Mouse (Mus musculus): ENCODE results near the gene Tet3.
"Not testable (repeated sequence)": the region's sequence is repeated elsewhere in the genome, so short reads cannot be mapped to it uniquely, and the experiment has no call there.

Tet3 gene

DNA sequence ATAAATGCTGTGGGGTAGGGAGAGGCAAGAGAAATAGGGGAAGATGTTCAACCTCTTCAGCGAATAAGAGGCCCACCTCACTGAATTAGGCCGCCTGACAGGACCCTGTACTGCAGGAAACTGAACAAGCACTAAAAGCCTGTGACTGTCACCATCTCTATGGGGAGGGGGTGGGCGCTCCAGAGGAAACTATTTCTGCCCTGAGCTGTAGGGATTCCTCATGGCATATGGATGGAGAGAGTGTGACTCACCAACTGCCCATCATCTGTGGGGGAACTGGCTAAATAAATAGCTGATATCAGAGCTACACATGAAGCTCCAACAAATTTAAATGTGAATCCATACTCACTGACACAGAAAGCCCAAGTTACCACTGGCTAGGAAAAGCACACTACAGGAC is 87.5 kb downstream of the Tet3 start:
- no peak for DNase-seq (ENCODE audit: low spot score)

DNA sequence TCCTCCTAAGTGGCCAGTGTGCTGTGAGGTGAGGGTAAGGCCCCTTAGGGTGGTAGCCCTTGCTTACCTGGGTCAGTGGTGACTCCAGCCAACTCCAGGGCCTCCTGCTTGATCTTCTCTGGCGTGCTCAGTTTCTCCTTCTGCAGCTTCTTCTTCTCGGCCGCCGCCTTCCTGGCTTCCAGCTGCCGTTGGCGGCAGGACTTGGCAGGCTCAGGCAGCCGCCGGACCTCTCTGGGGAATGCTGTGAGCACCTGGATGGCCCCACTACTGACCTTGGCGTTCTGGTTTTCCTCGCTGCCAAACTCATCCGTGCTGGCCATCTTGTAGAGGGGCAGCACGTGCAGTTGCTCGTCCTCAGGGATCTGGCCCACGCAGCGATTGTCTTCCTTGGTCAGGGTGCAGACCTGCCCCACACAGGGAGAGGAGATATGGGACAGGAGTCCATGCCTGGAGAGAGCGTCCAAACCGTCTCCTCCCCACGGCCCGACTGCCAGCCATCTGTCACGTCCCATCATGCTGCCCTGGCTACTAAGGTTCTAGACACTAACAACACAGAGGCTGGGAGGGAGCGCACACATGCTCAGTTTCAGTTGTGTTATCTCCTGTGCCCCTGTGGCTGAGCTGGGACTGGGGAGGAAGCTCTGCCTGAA is 88.4 kb downstream of the Tet3 start:
- DNase-seq (ENCODE audit: low spot score), result no peak

DNA sequence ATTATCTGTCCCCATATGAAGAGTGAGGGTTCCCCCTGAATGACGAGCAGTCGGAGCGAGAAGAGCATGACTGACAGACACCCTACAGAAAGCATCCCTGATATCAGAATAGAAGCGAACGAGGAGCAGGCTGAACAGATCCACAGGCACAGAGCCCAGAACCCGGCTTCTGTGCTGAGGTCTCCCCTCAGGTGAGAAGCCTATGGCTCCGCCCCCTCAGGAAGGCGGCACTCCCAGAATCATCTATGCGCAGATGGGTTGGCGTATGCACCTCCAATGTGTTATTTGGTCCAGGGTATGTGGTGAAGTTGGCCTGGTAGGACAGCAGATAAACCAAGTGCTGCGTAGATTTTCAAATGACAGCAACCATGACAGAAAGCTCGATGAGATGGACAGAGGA is 95.8 kb downstream of the Tet3 start:
- DNase-seq (ENCODE audit: low spot score), result no peak

DNA sequence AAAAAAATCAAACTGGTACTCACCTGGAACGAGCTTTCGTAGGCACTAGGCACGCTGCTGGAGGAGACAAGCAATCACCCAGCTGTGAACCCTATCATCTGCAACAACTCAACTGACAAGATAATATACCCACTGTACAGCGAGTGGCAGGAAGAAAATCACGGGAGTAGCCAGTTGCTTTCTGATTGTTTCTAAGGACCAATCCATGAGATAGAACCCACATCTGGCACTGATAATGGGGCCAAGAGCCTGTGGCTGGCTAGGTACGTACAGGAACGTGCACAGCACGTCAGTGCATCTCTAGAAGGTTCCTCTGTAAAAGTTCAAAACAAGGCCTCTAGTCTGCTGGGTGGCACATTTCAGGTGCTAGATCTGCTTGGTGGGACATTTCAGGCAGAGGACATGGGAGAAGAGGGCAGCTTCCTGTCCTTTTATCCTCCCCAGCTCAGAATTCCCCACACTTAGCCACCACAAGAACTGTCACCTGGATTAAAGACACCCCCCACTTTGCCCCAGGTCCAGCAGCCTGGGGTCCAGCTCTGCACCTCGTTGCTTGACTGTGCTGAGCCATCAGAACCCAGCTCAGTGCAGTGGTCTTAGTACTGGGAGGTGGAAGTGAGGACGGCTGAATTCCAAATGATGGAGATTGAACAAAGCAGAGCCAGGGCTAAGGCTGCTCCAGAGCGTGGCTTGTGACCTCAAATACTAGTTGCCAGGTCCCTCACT is 97.2 kb downstream of the Tet3 start:
- no peak for DNase-seq (ENCODE audit: low spot score)

DNA sequence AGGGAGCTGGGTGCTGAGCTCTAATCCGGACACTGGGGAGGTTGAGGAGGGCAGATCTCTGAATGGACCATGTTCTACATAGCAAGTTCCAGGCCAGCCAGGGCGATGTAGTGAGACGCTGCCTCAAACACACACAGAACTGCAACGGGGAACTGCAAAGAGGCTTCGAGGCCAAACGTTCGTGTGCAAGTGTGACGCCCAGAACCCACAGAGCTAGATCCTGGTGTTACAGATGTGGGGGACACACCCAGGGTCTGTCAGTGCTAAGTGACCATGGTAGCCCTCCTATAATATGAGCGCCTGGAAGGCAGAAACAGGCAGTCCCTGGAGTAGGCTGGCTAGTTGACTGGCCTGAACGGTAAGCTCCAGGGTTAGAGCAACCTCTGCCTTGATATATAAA is 101.4 kb downstream of the Tet3 start:
- DNase-seq (ENCODE audit: low spot score), result no peak

DNA sequence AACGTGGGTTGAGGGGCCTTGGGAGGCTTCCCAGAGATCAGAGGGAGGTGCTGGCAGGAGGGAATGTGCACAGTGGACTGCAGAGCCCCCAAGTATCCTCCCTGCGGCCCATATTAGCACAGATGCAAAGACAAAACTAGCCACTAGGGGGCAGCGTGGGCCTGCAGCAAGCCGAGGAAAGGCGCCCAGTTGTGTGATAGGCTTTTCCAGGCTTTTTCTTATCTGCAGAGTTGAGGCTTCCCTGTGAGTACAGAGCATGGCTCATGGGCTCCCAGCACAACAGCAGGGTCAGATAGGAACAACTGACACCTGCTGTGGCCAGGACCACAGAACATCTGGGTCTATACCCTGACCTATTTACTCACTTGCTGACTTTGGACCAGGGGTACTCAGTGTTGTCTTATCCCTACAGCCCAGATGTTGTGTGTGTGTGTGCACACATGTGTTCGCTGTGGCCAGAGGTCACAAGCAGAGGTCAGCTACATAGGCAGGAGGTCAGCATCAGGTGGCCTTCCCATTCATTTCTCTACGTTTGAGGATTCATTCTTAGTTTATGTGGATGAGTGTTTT is 102.2 kb downstream of the Tet3 start:
- DNase-seq (ENCODE audit: low spot score), result peak; percentile 93

DNA sequence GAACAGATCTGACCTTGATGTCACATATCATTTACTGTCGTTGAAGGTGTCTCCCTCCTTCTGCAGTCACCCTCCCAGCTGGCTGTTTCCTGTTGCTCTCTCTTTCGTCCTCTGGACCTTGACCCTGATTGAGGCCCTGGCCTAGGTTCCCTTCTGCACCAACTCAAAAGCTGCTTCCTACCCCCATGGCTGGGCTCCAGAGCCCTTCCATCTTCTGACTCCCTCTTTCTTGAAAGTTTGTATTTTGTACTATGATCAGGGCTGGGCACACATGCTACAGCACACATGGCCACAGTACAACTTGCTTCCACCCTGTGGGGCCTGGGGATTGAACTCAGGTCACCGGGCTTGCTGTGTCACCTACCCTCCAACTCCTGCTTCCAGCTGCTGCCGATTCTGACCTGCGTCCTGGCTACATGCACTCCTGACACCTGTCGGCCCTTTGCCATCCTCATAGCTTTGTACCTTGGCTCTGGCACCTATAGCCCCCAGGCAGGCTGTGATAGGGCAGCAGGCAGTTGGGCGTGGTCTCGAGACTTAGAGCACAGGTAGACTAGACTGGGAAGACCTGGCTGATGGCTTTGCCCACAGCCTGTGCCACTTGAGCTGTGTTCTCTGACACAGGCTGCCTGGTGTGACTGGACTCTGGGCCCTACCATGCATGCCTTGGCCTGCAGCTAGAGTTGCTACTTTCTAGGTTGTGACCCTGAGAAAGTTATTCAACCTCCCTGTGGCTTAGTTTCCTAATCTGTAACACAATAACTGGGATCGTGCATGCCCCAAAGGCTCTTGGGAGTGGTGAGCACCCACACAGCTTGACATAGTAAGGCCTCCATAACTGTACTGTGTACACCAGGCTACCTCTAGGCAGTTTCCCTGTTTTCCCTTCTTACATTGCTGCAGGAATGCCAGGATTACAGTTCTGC is 103.8 kb downstream of the Tet3 start:
- DNase-seq (ENCODE audit: low spot score), result no peak

DNA sequence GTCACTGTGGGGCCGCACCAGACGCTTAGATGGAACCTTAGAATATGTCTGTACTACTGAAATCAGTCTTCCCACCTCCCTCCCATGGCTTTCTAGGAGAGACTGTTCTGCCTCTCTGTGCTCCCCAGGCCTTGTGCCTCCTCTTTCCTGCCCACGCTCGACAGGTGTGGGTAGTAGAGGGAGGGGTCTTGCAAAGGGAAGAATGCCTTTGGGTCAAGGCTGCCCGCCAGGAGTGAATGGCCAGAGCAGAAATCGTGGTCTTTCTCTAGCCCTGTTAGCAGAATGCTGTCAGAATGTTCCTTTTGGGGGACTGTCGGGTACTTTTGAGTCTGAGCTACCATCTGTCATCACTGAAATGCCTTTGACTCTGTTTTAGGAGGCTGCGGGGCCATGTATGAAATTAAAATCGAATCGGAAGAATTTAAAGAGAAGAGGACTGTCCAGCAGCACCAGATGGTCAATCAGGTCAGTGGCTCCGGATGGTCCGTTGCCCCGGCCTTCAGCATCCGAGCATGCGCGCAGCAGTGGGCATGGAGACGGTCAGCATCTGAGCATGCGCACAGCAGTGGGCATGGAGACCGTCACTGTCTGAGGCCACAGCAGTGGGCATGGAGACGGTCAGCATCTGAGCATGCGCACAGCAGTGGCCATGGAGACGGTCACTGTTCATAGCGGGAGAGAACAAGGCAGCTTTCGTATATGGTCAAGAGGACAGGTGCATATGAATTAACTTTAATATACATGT is 106.0 kb downstream of the Tet3 start:
- no peak for DNase-seq (ENCODE audit: low spot score)

DNA sequence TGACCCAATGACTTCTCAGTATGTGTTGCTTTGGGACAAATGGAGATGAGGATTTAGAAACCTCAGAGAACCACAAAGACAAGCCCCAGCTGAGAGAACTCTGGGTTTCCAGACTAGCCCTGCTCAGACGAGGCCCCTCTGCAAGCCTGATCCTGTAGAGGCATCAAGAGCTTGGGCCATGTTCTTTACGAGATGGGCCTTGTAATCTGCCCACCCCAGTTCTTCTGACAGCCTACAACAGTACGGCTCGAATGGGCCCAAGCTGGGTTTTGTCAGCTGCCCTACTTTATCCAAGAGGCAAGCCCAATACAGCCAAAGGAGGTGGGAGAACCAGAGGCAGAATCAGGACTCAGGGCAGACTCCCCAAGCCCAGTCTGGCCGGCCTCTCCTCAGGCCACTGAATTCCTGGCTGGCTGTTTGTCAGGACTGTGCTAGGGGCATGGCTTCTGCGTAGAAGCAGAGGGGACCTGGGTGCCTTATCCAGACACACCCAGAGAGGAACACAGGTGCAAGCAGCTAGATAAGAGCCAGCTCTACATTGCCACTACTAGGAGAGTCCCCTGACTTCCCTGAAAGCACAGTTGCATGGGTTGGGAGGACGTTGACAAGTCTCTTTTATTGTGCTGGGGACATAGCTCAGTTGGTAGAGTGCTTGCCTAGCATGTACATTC is 107.3 kb downstream of the Tet3 start:
- no peak for DNase-seq (ENCODE audit: low spot score)

DNA sequence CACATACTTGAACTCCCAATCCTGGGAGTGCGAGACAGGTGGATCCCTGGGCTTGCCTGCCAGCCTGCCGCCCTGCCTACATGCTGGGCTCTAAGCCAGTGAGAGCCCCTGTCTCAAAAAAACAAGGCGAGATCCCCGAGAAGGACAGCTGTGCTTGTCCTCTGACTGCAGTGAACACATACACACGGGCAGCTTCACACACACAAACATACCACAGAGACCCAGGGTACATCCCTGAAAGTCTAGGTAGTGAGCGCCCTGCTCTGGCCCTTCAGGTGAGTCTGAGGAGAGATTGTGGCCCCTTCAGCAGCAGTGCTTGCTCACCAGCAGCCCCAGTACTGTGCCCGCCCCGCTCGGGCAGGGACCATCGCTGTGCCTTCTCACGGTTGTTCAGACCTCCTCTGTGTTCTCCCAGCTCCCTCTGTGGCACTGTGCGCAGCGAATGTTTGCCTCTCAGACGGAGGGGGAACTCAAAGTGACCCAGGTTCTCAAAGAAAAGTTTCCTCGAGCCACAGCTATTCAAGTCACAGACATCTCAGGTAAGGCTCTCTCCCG is 108.0 kb downstream of the Tet3 start:
- DNase-seq (ENCODE audit: low spot score), result no peak

DNA sequence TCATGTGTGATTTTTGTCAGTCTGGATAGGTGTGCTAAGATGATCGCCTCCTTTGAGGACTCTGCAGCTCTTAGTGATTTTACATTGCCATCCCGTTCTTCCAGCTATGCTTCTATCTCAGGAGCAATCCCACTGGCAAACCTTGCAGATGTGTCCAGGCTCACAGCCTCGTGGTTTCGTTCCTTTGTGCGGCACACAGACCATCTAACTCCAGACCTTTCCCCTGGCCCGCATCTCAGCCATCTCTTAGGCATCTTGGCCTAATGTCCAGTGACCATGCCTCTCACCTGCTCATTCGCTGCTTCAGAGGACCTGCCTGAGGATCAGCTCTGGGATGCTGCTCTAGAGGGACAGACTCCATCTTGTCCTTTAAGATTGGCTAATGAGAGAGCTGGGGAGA is 108.7 kb downstream of the Tet3 start:
- DNase-seq (ENCODE audit: low spot score), result no peak

DNA sequence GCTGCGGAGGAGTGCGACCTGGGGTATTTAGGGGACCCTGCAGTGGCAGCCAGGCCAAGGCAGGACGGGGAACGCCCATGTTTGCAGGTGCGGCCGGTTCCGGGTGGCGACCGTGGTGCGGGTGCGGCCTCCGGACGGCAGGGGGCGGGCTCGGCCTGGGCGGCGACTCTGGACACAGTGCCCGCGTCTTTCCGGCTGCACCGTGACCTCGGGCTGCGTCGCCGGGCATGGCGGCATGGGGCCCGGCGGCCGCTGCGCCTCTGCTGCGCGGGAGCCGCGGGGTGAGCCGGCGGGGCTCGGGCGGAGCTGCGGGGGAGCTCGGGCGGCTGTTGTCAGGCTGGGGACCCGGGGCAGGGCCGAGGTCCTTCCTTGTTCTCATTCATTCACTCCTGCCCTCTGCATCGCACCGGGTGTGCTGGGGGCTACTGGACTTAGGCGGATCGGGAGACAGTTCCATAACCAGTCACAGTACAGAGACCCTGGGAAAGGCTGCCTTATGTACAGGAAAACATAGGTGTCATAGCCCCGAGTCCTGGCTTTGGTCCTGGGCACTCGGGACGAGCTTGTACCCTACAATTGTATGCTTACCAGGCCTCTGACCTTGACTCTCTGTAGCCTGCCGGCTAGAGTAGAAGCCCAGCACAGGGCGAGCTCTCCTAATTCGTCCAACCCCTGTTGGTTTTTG is 109.5 kb downstream of the Tet3 start:
- DNase-seq (ENCODE audit: low spot score), result peak; percentile 87

DNA sequence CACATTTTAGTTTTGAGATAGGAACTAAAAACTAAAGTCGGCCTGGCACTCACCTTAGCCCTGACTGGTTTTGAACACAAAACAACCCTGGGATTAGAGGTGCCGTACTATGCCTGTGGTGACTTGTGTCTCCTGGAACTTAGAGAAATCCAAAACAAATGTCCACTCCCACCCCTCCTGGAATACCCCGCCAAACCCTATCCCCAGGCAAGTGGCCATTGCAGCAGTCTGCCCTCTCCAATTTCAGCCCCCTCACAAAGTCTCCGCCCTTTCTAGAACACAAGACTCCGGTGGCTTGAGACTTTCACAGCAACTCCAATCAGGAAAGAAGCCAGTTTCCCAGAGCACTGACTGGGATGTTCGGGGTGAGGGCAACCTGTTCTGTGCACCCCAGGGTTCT is 110.0 kb downstream of the Tet3 start, which contains the start of gene Bola3:
Gene Bola3, plus strand, starts transcription at position 275 of the 400 bp plus-strand sequence.
- no peak for DNase-seq (ENCODE audit: low spot score)

DNA sequence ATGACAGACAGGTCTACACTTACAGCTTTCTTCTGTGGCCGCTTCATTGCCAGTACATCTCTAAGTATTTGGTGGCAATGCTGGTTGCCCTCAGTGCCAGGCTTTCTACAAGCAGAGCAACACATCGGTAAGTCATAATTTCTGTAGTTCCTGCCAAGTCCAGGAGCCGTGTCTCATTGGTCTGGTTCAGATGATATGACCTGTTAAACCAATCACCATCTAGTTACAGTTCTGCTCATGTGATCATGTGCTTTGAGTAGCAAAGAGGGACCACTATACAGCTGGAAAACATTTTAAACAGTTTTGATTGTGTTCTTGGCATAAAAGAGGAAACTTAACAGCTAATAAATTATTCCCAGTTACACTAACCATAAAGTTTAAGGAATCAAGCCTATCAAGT is 111.0 kb downstream of the Tet3 start:
- DNase-seq (ENCODE audit: low spot score), result no peak

DNA sequence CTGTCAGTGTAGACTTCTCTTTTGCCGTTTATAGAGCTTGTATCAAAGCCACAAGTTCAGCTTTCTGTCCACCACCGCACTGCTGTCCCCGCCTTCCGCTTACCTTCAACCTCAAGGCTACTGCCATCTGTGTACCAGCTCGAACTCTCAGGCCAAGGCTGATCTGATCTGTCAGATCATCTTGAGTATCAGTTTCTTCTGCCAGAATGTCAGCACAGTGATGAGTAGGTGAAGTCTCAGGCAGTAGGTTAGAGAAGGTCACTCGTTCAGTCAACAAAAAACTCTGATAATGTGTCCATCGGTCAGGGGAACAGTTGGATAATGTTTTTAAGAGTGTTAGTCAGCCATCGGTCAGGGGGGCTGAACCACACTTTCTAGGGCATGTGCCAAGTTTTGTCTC is 113.6 kb downstream of the Tet3 start:
- DNase-seq (ENCODE audit: low spot score), result not testable (repeated sequence)

DNA sequence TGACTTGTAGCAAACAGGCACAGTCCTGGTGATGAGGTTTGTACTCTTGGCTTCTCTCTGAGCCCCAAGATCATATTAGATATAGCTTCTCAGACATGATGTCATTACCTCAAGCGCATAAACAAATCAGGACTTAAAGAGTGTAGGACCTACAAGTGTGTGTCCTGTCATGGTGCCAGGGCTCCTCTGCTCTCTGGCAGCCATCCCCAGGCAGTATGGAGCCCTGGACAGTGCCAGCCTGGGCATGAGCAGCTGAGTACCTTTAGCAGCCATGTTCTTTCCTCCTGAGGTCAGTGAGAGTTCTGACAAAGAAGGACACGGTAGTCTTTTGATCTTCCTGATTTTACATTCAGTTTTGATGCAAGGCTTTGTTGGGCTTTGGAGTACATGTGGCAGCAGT is 115.9 kb downstream of the Tet3 start:
- DNase-seq (ENCODE audit: low spot score), result no peak

DNA sequence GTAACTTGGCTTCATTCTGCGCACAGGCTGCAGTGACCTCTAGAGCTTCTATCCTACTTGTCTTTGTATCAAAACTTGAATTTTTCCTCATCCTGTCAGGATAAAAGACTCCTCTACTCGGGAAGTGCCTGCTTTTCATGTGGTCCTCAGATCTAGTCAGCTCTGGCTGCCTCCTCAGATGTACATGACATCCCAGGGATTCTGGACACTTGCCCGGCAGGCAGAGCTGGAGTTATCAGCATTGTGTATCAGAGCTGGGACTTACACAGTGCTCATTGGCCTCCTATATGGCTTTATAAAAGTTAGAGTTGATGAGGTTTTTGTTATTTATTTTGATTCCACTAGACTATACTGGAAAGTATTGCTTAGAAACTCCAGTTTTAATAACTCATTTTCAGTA is 117.5 kb downstream of the Tet3 start:
- DNase-seq (ENCODE audit: low spot score), result no peak

DNA sequence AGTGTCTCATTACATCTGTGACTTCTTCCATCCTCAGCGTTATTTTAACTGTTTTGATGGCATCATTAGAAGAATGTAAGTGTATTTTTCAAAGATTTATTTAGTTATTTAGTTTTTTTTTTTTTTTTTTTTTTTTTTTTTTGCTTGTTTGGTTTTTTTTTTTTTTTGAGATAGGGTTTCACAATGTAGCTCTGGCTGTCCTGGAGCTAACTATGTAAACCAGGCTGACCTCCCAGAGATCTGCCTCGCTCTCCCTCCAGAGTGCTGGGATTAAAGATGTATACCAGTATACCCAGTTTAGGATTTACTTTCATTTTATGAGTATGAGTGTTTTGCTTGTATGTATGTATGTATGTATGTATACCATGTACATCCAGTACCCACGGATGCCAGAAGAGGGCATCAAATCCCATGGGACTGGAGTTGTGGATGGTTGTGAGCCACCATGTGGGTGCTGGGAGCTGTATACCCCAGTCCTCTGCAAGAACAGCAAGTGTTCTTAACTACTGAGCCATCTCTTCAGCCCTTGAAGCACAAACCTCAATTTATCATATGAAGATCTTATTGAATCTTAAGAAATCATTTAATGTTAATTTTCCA is 131.2 kb downstream of the Tet3 start:
- DNase-seq (ENCODE audit: low spot score), result no peak

DNA sequence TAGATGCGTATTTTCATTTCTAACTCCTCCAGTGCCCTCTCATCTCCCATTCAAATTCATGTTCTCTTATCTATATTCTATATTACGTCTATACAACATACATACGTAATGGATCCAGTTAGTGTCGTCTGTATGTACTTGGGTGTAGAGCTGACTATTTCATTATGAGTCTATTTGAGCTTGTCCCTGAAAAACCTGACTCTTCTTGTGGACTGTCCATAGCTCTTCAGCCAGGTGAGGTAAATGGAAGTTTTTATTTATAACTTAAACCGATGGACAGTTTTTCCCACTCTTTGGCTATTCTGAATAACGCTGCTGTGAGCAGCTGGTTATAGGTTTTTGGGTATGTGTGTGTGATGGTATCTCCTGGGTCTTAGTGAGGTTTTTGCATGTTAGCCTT is 132.1 kb downstream of the Tet3 start:
- no peak for DNase-seq (ENCODE audit: low spot score)

DNA sequence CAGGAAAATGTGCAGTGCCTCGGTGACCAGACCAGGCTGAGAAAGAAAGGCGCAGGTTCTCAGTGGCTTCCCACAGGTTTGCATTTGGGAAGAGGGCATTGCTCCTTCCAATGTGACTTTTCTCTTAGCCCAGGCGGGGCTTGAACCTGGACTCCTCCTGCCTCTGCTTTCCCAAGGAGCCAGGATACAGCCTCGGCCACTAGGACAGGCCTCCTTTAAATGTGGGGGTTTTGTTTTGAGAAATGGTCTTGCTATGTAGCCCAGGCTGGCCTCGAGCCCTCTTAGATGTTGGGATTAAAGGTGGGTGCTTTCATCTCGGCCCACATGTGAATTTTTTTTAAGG is 132.5 kb downstream of the Tet3 start:
- no peak for DNase-seq (ENCODE audit: low spot score)

Measured in retina, embryonic 14.5 days (tissue).